Mouse (Mus musculus): ENCODE measurements around the gene Rbpjl.

The Rbpjl gene

DNA sequence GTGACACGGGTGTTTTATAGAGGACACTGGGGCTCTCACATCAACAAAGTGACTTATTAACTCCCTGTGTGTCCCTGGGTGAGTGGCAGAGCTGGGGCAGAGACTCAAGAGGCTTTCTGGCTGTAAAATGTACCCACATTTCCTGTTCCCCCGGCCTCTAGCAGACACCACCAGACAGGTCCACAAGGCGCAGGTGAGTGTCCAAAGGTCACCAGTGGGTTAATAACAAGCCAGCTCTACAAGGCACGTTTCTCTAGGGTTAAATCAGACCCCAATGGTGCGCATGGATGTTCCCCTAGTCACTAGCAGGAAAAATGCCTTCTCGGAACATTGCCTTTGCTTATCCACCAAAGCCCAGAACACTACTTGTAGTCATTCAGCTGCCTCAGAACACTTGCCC lies 34.8 kb downstream of the Rbpjl start:
- in situ Hi-C loops (cut with MboI; ENCODE audit: low pct_unique_long_range_greater_than_20kb in 1 of 2, low sequenced_read_pairs in 2 of 2, unreplicated experiment in 1 of 2), result no loop called here

GRCm38 (mm10) chr2:164438257-164438656 lies 35.3 kb downstream of the Rbpjl start:
- in situ Hi-C loops (cut with MboI; ENCODE audit: low pct_unique_long_range_greater_than_20kb in 1 of 2, low sequenced_read_pairs in 2 of 2, unreplicated experiment in 1 of 2), result no loop called here

- in situ Hi-C loops (cut with MboI; ENCODE audit: low pct_unique_long_range_greater_than_20kb in 1 of 2, low sequenced_read_pairs in 2 of 2, unreplicated experiment in 1 of 2), result no loop called here
These were observed 36.1 kb downstream of the Rbpjl start for GRCm38 (mm10) chr2:164439001-164439421.

DNA sequence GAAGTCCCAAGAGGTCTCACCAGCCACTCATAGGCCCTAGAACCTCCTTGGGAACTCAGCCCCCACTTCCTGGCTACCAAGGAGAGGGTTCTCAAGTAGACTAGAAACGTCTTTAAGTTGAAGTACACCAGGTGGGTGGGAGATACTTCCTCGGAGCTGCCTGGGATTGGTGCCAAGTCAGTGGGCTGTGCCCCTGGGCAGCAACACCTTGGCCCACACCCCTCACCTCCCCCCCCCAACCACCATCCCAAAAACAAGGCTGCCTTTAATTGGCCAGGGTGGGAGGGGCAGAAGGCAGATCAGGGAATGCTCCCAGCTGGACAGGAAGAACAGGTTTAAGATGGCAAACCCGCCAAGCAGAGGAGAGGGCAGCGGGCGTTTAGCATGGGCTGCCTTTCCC lies 37.4 kb downstream of the Rbpjl start:
- in situ Hi-C loops (cut with MboI; ENCODE audit: low pct_unique_long_range_greater_than_20kb in 1 of 2, low sequenced_read_pairs in 2 of 2, unreplicated experiment in 1 of 2), result no loop called here

DNA sequence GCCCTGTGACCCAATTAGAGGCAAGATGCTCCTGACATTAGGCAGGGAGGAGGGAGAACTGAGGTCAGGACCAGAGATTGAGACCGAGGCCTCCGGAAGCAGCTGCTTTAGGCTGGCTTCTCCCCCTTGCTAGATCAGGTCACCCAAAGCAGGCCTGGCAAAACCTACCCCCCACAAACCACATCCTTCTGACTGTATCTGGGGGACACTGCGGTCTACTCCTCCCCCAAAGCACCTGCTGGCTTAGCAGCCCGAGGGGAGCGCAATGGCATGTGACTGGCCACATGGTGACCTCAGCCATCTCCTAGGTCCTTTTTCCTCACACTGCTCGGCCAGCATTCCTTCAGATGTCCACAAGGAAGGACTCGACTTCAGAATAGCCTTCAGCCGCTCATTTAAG lies 38.2 kb downstream of the Rbpjl start:
- in situ Hi-C loops (cut with MboI; ENCODE audit: low pct_unique_long_range_greater_than_20kb in 1 of 2, low sequenced_read_pairs in 2 of 2, unreplicated experiment in 1 of 2), result no loop called here

- in situ Hi-C loops (cut with MboI; ENCODE audit: low pct_unique_long_range_greater_than_20kb in 1 of 2, low sequenced_read_pairs in 2 of 2, unreplicated experiment in 1 of 2), result no loop called here
These were observed 38.8 kb downstream of the Rbpjl start for GRCm38 (mm10) chr2:164441731-164442130.

DNA sequence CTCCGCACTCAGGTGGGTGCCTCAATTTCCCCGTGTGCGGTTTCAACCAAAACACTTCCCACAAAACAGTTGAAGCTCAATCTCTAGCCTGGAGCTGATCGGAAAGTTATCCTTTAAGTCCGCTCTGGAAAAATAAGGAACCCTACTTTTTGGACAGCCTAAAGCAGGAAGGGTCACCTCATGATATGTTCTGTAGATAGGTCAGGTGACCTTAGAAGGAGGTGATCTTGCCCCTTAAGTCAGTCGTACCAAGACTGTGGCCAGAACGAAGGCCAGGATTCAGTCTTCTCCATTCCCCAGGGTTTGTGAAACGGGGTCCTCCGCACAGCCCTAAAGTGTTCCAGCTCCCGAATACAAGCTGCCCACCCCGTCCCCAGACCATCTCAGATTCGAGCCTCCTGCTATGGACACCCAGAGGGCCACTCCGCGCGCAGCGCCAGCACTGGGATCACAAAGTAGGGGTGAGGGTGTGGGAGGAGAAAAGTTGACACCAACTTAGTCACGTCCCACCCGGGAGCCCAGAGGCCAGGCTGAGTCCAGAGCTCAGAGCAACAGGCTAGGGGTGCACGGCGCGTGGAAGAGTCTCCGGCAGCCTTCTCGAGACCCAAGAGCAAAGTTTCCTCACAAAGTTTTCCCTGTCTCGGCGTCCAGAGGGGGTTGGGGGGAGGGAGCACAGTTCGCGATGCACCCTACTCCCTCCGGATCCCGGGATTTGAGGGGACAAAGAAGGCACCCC lies 39.5 kb downstream of the Rbpjl start:
- in situ Hi-C loops (cut with MboI; ENCODE audit: low pct_unique_long_range_greater_than_20kb in 1 of 2, low sequenced_read_pairs in 2 of 2, unreplicated experiment in 1 of 2), result no loop called here

- in situ Hi-C loops (cut with MboI; ENCODE audit: low pct_unique_long_range_greater_than_20kb in 1 of 2, low sequenced_read_pairs in 2 of 2, unreplicated experiment in 1 of 2), result no loop called here
These were observed 40.1 kb downstream of the Rbpjl start for GRCm38 (mm10) chr2:164443051-164443437.

DNA sequence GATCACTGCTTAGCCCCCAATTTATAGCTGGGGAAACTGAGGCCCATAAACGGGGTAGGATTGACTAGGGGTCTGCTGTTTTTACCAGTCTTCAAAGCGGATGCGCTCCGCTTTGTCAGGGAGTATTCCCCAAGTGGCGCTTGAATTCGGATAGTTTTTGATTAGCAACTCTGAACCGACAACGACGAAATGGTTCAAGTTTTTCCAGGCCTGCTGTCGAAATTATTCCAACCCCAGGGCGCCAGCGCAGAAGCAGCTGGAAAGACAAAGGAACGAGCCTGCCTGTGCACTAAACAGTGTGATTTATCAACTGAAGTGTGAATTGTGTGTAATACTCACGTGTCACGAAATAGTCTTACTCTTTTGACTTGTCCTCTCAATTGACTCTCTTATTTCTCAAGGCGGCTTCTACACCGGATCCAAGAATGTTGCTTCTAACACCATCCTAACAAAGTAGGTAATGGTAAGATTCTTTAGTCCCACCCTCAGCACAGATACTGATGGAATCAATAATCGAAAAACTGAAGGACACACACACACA lies 40.6 kb downstream of the Rbpjl start, which contains the start of gene Sdc4:
Sdc4 (minus strand) TSS at position 428 of the 541 bp plus-strand sequence.
- in situ Hi-C loops (cut with MboI; ENCODE audit: low pct_unique_long_range_greater_than_20kb in 1 of 2, low sequenced_read_pairs in 2 of 2, unreplicated experiment in 1 of 2), result no loop called here

DNA sequence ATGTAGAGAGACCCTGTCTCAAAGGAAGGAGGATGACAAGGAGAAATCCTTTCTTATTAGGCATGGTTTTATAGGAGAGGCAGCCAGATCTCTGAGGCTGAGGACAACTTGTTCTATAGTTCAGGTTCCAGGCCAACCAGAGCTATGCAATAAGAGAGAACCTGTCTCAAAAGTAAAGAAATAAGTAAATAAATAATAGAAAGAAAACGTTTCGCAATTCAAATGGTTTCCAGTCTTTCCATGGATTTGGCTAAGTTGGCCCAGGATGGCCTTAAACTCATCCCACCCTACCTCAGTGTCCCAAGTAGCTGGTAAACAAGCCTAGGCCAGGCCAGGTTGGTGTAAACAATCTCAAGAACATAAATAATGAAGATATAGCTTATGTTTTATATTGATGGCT lies 41.8 kb downstream of the Rbpjl start:
- in situ Hi-C loops (cut with MboI; ENCODE audit: low pct_unique_long_range_greater_than_20kb in 1 of 2, low sequenced_read_pairs in 2 of 2, unreplicated experiment in 1 of 2), result no loop called here

GRCm38 (mm10) chr2:164445399-164446085 lies 42.6 kb downstream of the Rbpjl start:
- in situ Hi-C loops (cut with MboI; ENCODE audit: low pct_unique_long_range_greater_than_20kb in 1 of 2, low sequenced_read_pairs in 2 of 2, unreplicated experiment in 1 of 2), result no loop called here

- in situ Hi-C loops (cut with MboI; ENCODE audit: low pct_unique_long_range_greater_than_20kb in 1 of 2, low sequenced_read_pairs in 2 of 2, unreplicated experiment in 1 of 2), result no loop called here
These were observed 43.1 kb downstream of the Rbpjl start for GRCm38 (mm10) chr2:164446086-164446469.

- in situ Hi-C loops (cut with MboI; ENCODE audit: low pct_unique_long_range_greater_than_20kb in 1 of 2, low sequenced_read_pairs in 2 of 2, unreplicated experiment in 1 of 2), result no loop called here
These were observed 45.2 kb downstream of the Rbpjl start for GRCm38 (mm10) chr2:164448140-164448539.

DNA sequence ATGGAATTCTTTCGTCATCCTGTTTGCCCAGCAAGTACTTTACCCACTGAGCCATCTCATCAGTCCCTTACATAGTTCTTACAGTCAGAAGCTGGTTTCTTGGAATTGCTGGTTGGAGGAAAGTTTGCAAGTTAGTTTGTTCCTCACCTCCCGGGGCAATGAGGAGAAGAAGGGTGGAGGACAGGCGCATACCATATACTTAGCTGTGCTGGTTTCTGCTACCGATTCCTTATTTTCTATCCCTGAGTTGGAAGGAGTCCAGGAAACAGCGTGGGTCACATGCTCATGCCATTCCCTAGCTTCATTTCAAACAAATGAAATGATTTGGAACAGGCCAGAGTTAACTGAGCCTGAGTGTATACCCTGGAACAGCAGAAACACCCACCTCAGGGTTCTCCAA lies 46.0 kb downstream of the Rbpjl start:
- in situ Hi-C loops (cut with MboI; ENCODE audit: low pct_unique_long_range_greater_than_20kb in 1 of 2, low sequenced_read_pairs in 2 of 2, unreplicated experiment in 1 of 2), result no loop called here

DNA sequence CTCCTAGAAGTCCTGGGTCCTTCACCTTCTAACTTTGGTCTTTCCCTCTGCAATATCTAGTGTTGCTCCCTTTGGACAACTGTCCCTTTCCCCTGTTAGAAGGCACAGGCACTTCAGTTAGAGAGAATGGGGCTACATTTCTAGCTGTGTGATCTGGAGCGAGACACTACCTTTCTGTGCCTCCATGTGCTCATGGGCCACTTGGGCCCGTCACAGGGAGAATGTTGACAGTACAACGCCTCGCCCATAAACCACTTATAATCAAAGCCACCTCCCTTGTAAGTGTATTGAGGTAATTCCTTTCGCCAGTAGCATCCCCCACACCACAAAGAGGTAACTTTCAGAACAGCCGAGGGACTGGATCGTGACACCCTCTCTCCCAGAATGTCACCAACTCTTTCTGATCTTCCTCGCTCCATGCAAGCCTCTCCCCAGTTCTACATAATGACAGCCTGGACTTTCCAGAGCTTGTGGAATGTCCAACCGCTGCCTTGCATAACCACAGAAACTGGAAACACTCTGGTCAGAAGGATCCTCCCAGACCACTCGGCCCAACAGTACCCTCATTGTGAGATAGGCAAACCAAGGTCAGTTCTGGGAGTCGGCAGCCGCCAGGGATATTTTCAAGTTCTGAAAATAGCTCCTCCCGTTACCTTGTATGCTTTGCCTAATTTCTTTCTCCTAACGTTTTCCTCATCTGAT lies 46.6 kb downstream of the Rbpjl start:
- in situ Hi-C loops (cut with MboI; ENCODE audit: low pct_unique_long_range_greater_than_20kb in 1 of 2, low sequenced_read_pairs in 2 of 2, unreplicated experiment in 1 of 2), result no loop called here

DNA sequence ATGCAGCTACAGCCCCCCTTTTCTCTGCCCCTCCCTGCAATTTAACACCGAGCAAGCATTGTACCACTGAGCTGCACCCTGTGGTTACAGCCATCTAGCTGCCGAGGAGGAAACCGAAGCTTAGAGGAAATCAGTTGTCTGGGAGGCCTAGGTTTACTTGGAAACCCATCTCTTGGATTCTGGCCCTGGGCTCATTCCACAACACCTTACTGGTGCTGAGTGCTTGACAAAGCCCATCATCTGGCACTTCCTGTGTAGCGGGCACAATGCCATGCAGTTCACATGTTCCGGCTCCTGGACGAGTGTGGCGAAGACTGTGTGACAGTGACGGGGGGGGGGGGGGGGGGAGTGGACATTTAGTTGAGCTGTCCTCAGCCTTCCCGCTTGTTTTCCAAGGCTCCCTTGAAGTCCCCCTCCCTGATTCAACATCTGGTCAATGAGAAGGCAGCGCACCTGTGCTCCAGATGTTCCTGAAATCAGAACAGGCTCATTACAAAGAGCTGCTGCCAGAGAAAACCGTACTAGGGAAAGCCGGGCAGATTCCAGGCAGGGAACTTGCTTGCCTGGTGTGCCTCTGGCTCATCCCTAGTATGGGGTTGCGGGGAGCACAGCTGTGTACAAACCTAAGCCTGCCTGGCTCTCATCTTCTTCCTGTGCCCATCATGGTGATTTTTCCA lies 49.2 kb downstream of the Rbpjl start:
- in situ Hi-C loops (cut with MboI; ENCODE audit: low pct_unique_long_range_greater_than_20kb in 1 of 2, low sequenced_read_pairs in 2 of 2, unreplicated experiment in 1 of 2), result no loop called here

GRCm38 (mm10) chr2:164453047-164453757 lies 50.3 kb downstream of the Rbpjl start:
- in situ Hi-C loops (cut with MboI; ENCODE audit: low pct_unique_long_range_greater_than_20kb in 1 of 2, low sequenced_read_pairs in 2 of 2, unreplicated experiment in 1 of 2), result no loop called here

DNA sequence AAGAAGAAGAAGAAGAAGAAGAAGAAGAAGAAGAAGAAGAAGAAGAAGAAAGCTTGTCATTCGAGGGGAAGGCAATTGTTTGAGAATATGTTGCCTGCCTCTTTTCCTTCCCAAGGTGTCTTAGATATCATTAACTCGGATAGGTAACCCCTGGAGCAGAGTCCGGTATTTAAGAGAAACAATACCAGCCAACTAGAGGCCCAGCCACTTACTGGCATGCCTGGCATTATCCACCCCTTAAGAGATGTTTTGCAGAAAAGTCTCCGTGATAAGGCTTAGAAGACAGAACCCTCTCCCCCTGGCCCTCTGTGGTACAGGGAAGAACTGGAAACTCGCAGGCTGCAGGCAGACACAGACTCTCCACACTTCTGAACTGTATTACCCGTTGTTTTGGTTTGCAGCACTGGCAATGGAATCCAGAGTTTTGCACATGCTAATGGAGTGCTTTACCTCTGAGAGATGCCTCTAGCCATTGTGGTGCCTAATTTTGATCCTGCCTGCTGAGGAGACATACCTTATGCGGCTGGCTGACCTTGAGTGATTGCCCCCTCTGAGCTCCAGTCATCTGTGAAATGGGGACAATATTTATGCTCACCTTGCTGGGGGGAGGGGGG lies 51.1 kb downstream of the Rbpjl start:
- in situ Hi-C loops (cut with MboI; ENCODE audit: low pct_unique_long_range_greater_than_20kb in 1 of 2, low sequenced_read_pairs in 2 of 2, unreplicated experiment in 1 of 2), result no loop called here

All from mouse embryonic stem cell (cell line).